Mouse (Mus musculus): ENCODE measurements around the gene Pgam1. TPM values are rescaled to one million over a fixed set of nuclear protein-coding genes. Genes with fewer than 3 reads are reported as not detected.
"Not testable (repeated sequence)": the region's sequence is repeated elsewhere in the genome, so short reads cannot be mapped to it uniquely, and the experiment has no call there.

Gene Pgam1
- polyA plus RNA-seq (2012; fragmentation: generic; extraction: Trizol), result 736 TPM
- long read RNA-seq, experiment 1, transcript Pgam1-201 (4 exons, 1,775 nt), result major isoform, 672 of 702 reads
- long read RNA-seq, experiment 1, partial matches to known transcripts, result 6 of 702 reads
- long read RNA-seq, experiment 1, other reads (novel, unspliced or antisense), result 23 of 702 reads
- long read RNA-seq, experiment 2, transcript Pgam1-201 (4 exons, 1,775 nt), result major isoform, 4,554 of 4,586 reads
- long read RNA-seq, experiment 2, partial matches to known transcripts, result 4 of 4,586 reads
- long read RNA-seq, experiment 2, other reads (novel, unspliced or antisense), result 24 of 4,586 reads

- H3K27me3 ChIP-seq (ENCODE audit: control insufficient read depth, insufficient read depth, insufficient read length), result no peaks in the 10 kb centered on the region
- H3K4me3 ChIP-seq (ENCODE audit: insufficient read depth, poor library complexity, severe bottlenecking), result peak within 1 kb of the TSS; percentile 94
- no peak for TF ChIP-seq MYOG (IDR thresholded peaks at IDR 0.05; ENCODE audit: control insufficient read depth, extremely low read depth, insufficient read length)
- no peak for TF ChIP-seq CTCF (IDR thresholded peaks at IDR 0.05; ENCODE audit: control insufficient read depth, insufficient read depth, insufficient read length)
- TF ChIP-seq MAX (IDR thresholded peaks at IDR 0.05), result peak; percentile 79
- peaks cover 43% of the 10 kb centered on the region for H3K79me3 ChIP-seq (ENCODE audit: low read depth)
- peaks cover 47% of the 10 kb centered on the region for H3K79me2 ChIP-seq (ENCODE audit: control insufficient read depth, insufficient read depth)
- H3K36me3 ChIP-seq (ENCODE audit: control insufficient read depth, insufficient read depth), result peaks cover 31% of the 10 kb centered on the region
- H3ac ChIP-seq (ENCODE audit: control insufficient read depth, insufficient read length, low read depth), result peak within 1 kb of the TSS; percentile 100
Observed at GRCm38 (mm10) chr19:41911178-41912073, at the start of gene Pgam1. Pgam1 (plus strand) TSS chr19:41911923.

DNA sequence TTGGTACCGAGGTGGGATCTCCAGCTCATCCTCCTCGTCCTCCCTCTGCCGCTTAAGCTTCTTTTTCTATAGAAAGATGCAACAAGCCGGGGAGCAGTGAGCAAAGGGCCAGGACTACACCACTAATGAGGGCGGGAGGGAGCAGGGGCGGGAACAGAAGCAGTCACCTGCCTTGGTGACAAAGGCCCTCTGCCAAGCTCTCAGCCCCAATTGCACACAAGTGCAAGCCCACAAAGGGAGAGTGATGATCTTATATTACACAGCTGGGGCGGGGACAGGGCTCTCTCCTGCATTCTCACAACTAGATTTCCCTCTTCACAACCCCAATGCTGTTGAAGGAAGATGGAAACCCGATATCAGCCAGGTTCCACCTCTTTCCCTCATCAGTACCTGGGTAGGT, 45.0 kb upstream of the Pgam1 start:
- Histone ChIP-seq H3K4me3 (ENCODE audit: insufficient read depth, poor library complexity, severe bottlenecking) (no peak overlapping the region), H3K27me3 (ENCODE audit: control insufficient read depth, insufficient read depth, insufficient read length) (no peaks in the 10 kb centered on the region), H3K79me3 (ENCODE audit: low read depth) (no peaks in the 10 kb centered on the region), H3K79me2 (ENCODE audit: control insufficient read depth, insufficient read depth) (no peaks in the 10 kb centered on the region), H3K36me3 (ENCODE audit: control insufficient read depth, insufficient read depth) (peaks cover 89% of the 10 kb centered on the region), H3ac (ENCODE audit: control insufficient read depth, insufficient read length, low read depth) (no peak overlapping the region)
- no peak for TF ChIP-seq MYOD1 (IDR thresholded peaks at IDR 0.05; ENCODE audit: control insufficient read depth, insufficient read length, low read depth)
- TF ChIP-seq USF1 (IDR thresholded peaks at IDR 0.05; ENCODE audit: low read depth), result no peak
- no peak for TF ChIP-seq CEBPB (IDR thresholded peaks at IDR 0.05; ENCODE audit: low read depth)
- no peak for TF ChIP-seq MAX (IDR thresholded peaks at IDR 0.05)
- no peak for TF ChIP-seq MYOG (IDR thresholded peaks at IDR 0.05; ENCODE audit: control insufficient read depth, extremely low read depth, insufficient read length)
- no peak for TF ChIP-seq CTCF (IDR thresholded peaks at IDR 0.05; ENCODE audit: control insufficient read depth, insufficient read depth, insufficient read length)
- TF ChIP-seq FOSL1 (IDR thresholded peaks at IDR 0.05; ENCODE audit: insufficient read depth, low read length, poor library complexity, severe bottlenecking), result no peak

- no peak for TF ChIP-seq USF1 (IDR thresholded peaks at IDR 0.05; ENCODE audit: low read depth)
- no peak for TF ChIP-seq FOSL1 (IDR thresholded peaks at IDR 0.05; ENCODE audit: insufficient read depth, low read length, poor library complexity, severe bottlenecking)
- TF ChIP-seq CEBPB (IDR thresholded peaks at IDR 0.05; ENCODE audit: low read depth), result no peak
- no peak for TF ChIP-seq MYOD1 (IDR thresholded peaks at IDR 0.05; ENCODE audit: control insufficient read depth, insufficient read length, low read depth)
- TF ChIP-seq MYOG (IDR thresholded peaks at IDR 0.05; ENCODE audit: control insufficient read depth, extremely low read depth, insufficient read length), result no peak
- no peak for TF ChIP-seq MAX (IDR thresholded peaks at IDR 0.05)
- TF ChIP-seq CTCF (IDR thresholded peaks at IDR 0.05; ENCODE audit: control insufficient read depth, insufficient read depth, insufficient read length), result no peak
Observed at GRCm38 (mm10) chr19:41869296-41869695, 42.4 kb upstream of the Pgam1 start.

GRCm38 (mm10) chr19:41869946-41870345, 41.8 kb upstream of the Pgam1 start:
- H3K36me3 ChIP-seq (ENCODE audit: control insufficient read depth, insufficient read depth), result peaks cover 76% of the 10 kb centered on the region
- not testable (repeated sequence) for H3K27me3 ChIP-seq (ENCODE audit: control insufficient read depth, insufficient read depth, insufficient read length)

More at GRCm38 (mm10) chr19:41869296-41869695, 42.4 kb upstream of the Pgam1 start:
- H3K27me3 ChIP-seq (ENCODE audit: control insufficient read depth, insufficient read depth, insufficient read length), result no peaks in the 10 kb centered on the region
- H3K4me3 ChIP-seq (ENCODE audit: insufficient read depth, poor library complexity, severe bottlenecking), result no peak overlapping the region
- no peaks in the 10 kb centered on the region for H3K79me2 ChIP-seq (ENCODE audit: control insufficient read depth, insufficient read depth)
- no peak overlapping the region for H3ac ChIP-seq (ENCODE audit: control insufficient read depth, insufficient read length, low read depth)
- no peaks in the 10 kb centered on the region for H3K79me3 ChIP-seq (ENCODE audit: low read depth)
- peaks cover 73% of the 10 kb centered on the region for H3K36me3 ChIP-seq (ENCODE audit: control insufficient read depth, insufficient read depth)

GRCm38 (mm10) chr19:41872285-41872684, 39.4 kb upstream of the Pgam1 start:
- H3ac ChIP-seq (ENCODE audit: control insufficient read depth, insufficient read length, low read depth), result no peak overlapping the region
- H3K27me3 ChIP-seq (ENCODE audit: control insufficient read depth, insufficient read depth, insufficient read length), result no peaks in the 10 kb centered on the region
- H3K4me3 ChIP-seq (ENCODE audit: insufficient read depth, poor library complexity, severe bottlenecking), result no peak overlapping the region
- peaks cover 76% of the 10 kb centered on the region for H3K36me3 ChIP-seq (ENCODE audit: control insufficient read depth, insufficient read depth)
- H3K79me3 ChIP-seq (ENCODE audit: low read depth), result no peaks in the 10 kb centered on the region
- TF ChIP-seq CEBPB (IDR thresholded peaks at IDR 0.05; ENCODE audit: low read depth), result no peak
- TF ChIP-seq MAX (IDR thresholded peaks at IDR 0.05), result no peak
- TF ChIP-seq FOSL1 (IDR thresholded peaks at IDR 0.05; ENCODE audit: insufficient read depth, low read length, poor library complexity, severe bottlenecking), result no peak
- TF ChIP-seq USF1 (IDR thresholded peaks at IDR 0.05; ENCODE audit: low read depth), result no peak
- TF ChIP-seq CTCF (IDR thresholded peaks at IDR 0.05; ENCODE audit: control insufficient read depth, insufficient read depth, insufficient read length), result no peak
- TF ChIP-seq MYOG (IDR thresholded peaks at IDR 0.05; ENCODE audit: control insufficient read depth, extremely low read depth, insufficient read length), result no peak
- no peak for TF ChIP-seq MYOD1 (IDR thresholded peaks at IDR 0.05; ENCODE audit: control insufficient read depth, insufficient read length, low read depth)
- no peaks in the 10 kb centered on the region for H3K79me2 ChIP-seq (ENCODE audit: control insufficient read depth, insufficient read depth)

More at GRCm38 (mm10) chr19:41869946-41870345, 41.8 kb upstream of the Pgam1 start:
- not testable (repeated sequence) for H3K79me3 ChIP-seq (ENCODE audit: low read depth); H3K79me2 ChIP-seq (ENCODE audit: control insufficient read depth, insufficient read depth); H3K4me3 ChIP-seq (ENCODE audit: insufficient read depth, poor library complexity, severe bottlenecking); H3ac ChIP-seq (ENCODE audit: control insufficient read depth, insufficient read length, low read depth)

Measured in C2C12 (cell line).